Mouse (Mus musculus) heart, embryonic 15.5 days (tissue): Measurements from ENCODE around the gene Ndufb8. TPM values are rescaled to one million over a fixed set of nuclear protein-coding genes. Genes with fewer than 3 reads are reported as not detected.

Experiments used
- ATAC-seq: fragments of 200-750 bp; cut with Nextera tagmentation; replicated peaks from 2 replicates; pipeline ENCODE4 v1.8.0; 2017; ENCODE audit warnings: low read depth, moderate TSS enrichment; ENCODE audit not compliant: insufficient number of reproducible peaks, insufficient read depth, low FRiP score
- H3K27ac ChIP-seq: fragments of 300-500 bp; sonication (generic); 2 replicates; pipeline ENCODE4 v1.5.1; 2015; ENCODE audit warnings: mild to moderate bottlenecking, inconsistent platforms
- H3K27me3 ChIP-seq: fragments of 300-500 bp; sonication (generic); 2 replicates; pipeline ENCODE4 v1.6.1; 2015; ENCODE audit warnings: inconsistent platforms
- H3K36me3 ChIP-seq: fragments of 300-500 bp; sonication (generic); 2 replicates; pipeline ENCODE4 v1.6.1; 2015; ENCODE audit warnings: mild to moderate bottlenecking, inconsistent platforms
- H3K4me1 ChIP-seq: fragments of 300-500 bp; sonication (generic); replicated peaks from 2 replicates; pipeline ENCODE4 v1.6.1; 2015; ENCODE audit warnings: inconsistent platforms
- H3K4me2 ChIP-seq: fragments of 300-500 bp; sonication (generic); 2 replicates; pipeline ENCODE4 v1.6.1; 2015; ENCODE audit warnings: inconsistent platforms, mild to moderate bottlenecking, moderate library complexity
- H3K4me3 ChIP-seq: fragments of 300-500 bp; sonication (generic); 2 replicates; pipeline ENCODE4 v1.5.1; 2015; ENCODE audit warnings: mild to moderate bottlenecking, inconsistent platforms
- H3K9ac ChIP-seq: fragments of 300-500 bp; sonication (generic); 2 replicates; pipeline ENCODE4 v1.6.1; 2015; ENCODE audit warnings: mild to moderate bottlenecking, inconsistent platforms
- H3K9me3 ChIP-seq: fragments of 300-500 bp; sonication (generic); replicated peaks from 2 replicates; pipeline ENCODE4 v1.6.1; 2016; ENCODE audit warnings: inconsistent platforms
- WGBS: fragments of 180-500 bp; shearing (Covaris S2); methylation state at CpG from one replicate; pipeline ENCODE4 v1.1.7; 2015; ENCODE audit warnings: mixed read lengths; 5-methylcytosine and 5-hydroxymethylcytosine counted together
- polyA plus RNA-seq: library from polyadenylated mRNA; unstranded; fragments of >200 nt; fragmentation: Nextera tagmentation; extraction: Ambion mirVana; gene quantifications from 2 replicates; pipeline ENCODE4 v1.2.1, GENCODE M21; 2015

The Ndufb8 gene
- polyA plus RNA-seq: 947 and 1,069 TPM in 2 replicates

DNA sequence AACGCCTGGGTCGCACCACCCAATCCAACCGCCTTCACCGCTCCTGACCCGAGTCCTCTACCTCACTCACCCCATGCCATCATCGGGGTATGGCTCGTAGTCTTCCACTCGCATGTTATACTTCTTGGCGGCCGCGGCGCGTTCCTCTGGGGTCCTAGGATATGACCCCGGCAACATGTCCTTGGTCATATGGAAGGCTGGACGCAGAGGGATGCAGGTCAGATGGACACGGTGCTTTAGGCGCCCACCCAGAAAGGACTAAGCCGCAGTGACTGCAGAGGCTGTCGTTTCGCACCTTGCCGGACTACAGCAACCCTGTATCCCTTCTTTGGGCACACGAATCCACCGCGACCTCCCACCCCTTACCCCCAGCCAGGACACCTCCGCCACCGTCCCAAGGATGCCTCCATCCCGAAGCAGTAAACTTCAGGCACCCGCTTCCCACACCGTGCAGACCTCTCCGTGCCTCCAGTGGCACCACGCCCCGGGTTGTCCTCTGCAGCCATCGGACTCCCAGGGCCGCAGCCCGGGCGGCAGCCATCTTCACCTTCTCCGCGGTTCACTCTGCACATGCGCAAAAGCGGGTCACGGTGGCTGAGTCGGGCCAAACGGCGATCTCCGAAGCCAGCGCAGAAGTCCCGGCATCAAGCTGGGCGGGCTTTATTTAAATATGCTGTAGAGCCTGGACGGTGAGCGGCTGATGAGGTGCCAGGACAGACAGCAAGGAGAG is at the start of gene Ndufb8:
Gene Ndufb8, minus strand, starts transcription at position 580 of the 730 bp plus-strand sequence.
- Histone ChIP-seq H3K4me3 (peak within 1 kb of the TSS; percentile 73), H3K9ac (peak within 1 kb of the TSS; percentile 82), H3K36me3 (peaks cover 36% of the 10 kb centered on the region), H3K9me3 (no peaks in the 10 kb centered on the region), H3K27me3 (0 out of 2 replicates have a peak, but pooled peaks cover 4% of the 10 kb centered on the region), H3K27ac (peak within 1 kb of the TSS; percentile 80), H3K4me1 (peaks cover 12% of the 10 kb centered on the region), H3K4me2 (peak within 1 kb of the TSS; percentile 81)
- under 1% methylated on average over 50 of the region's 50 CpGs for WGBS
- peak; percentile 86 for ATAC-seq

- Histone ChIP-seq H3K9me3 (no peaks in the 10 kb centered on the region), H3K9ac (no peak overlapping the region), H3K27me3 (peaks cover 19% of the 10 kb centered on the region), H3K36me3 (no peaks in the 10 kb centered on the region), H3K4me3 (no peak overlapping the region), H3K4me1 (no peaks in the 10 kb centered on the region), H3K27ac (no peak overlapping the region), H3K4me2 (no peak overlapping the region)
- ATAC-seq: no peak
- WGBS: 94% methylated on average over 14 of the region's 14 CpGs
Measured at GRCm38 (mm10) chr19:44594180-44594579, 38.9 kb upstream of the Ndufb8 start.

- Histone ChIP-seq H3K4me2 (no peak overlapping the region), H3K9me3 (no peaks in the 10 kb centered on the region), H3K4me1 (no peaks in the 10 kb centered on the region), H3K9ac (no peak overlapping the region), H3K27ac (no peak overlapping the region), H3K27me3 (peaks cover 24% of the 10 kb centered on the region), H3K4me3 (no peak overlapping the region), H3K36me3 (no peaks in the 10 kb centered on the region)
- 69% methylated on average over 6 of the region's 6 CpGs for whole genome bisulfite sequencing
- no peak for ATAC-seq
Measured at GRCm38 (mm10) chr19:44591638-44592037, 36.4 kb upstream of the Ndufb8 start.

DNA sequence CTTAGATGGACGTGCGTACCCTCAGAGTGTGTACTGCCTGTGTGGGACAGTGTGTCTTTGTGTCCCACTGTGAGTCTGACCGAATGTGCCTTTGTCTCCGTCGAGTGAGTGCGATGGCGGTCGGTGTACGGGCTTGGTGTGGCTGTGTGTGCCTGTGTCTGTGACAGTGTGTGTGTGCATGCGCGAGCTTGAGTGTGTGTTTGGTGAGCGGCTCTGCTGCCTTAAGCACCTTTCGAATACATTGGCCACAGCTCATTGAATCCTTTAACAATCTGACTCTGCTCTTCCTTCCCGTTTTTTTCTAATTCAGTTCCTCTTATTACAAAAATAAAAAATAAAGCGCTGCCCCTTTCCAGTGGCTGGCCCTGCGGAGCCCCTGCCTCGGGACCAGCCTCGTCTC is 35.8 kb upstream of the Ndufb8 start:
- H3K9ac ChIP-seq: no peak overlapping the region
- ATAC-seq: no peak
- no peak overlapping the region for H3K4me2 ChIP-seq
- no peak overlapping the region for H3K27ac ChIP-seq
- no peak overlapping the region for H3K4me3 ChIP-seq
- H3K36me3 ChIP-seq: no peaks in the 10 kb centered on the region
- no peaks in the 10 kb centered on the region for H3K9me3 ChIP-seq
- no peaks in the 10 kb centered on the region for H3K4me1 ChIP-seq
- peaks cover 28% of the 10 kb centered on the region for H3K27me3 ChIP-seq
- 82% methylated on average over 18 of the region's 18 CpGs for WGBS

DNA sequence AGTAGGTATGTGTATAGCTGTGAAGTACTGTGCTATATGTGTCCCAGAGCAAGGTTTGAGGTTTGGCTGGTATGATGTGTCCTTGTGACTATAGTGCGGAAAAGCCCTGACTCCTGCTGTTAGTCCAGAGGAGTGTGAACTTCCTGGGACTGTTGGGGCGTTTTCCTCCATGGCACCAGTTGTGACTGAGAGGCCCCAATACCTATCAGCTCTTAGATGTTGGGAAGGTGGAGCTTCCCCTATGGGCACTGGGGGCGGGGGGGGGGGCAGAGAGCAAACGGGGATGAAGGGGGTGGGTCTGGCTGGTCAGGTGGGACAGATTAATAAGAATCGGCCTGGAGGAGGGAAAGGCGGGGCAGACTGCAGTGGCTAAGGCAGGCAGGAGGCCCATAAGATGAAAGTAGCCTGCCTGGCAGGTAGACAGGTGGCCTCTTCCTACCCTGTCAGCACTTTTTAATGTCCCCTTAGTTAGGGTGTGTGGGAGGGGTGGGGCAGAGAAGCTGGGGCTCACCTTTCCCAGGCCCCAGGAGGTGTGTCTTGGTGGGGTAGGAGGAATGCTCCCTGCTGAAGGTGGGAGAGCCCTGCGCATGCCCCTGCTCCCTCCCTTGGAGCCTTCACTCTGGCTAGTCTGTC is 34.5 kb upstream of the Ndufb8 start:
- Histone ChIP-seq H3K4me1 (no peaks in the 10 kb centered on the region), H3K9me3 (no peaks in the 10 kb centered on the region), H3K4me2 (no peak overlapping the region), H3K4me3 (no peak overlapping the region), H3K27me3 (peaks cover 40% of the 10 kb centered on the region), H3K27ac (no peak overlapping the region), H3K9ac (no peak overlapping the region), H3K36me3 (no peaks in the 10 kb centered on the region)
- ATAC-seq: no peak
- 43% methylated on average over 7 of the region's 7 CpGs for WGBS

- Histone ChIP-seq H3K4me2 (no peak overlapping the region), H3K27me3 (peaks cover 56% of the 10 kb centered on the region)
- no peak for ATAC-seq
Measured at GRCm38 (mm10) chr19:44588036-44588435, 32.8 kb upstream of the Ndufb8 start.

DNA sequence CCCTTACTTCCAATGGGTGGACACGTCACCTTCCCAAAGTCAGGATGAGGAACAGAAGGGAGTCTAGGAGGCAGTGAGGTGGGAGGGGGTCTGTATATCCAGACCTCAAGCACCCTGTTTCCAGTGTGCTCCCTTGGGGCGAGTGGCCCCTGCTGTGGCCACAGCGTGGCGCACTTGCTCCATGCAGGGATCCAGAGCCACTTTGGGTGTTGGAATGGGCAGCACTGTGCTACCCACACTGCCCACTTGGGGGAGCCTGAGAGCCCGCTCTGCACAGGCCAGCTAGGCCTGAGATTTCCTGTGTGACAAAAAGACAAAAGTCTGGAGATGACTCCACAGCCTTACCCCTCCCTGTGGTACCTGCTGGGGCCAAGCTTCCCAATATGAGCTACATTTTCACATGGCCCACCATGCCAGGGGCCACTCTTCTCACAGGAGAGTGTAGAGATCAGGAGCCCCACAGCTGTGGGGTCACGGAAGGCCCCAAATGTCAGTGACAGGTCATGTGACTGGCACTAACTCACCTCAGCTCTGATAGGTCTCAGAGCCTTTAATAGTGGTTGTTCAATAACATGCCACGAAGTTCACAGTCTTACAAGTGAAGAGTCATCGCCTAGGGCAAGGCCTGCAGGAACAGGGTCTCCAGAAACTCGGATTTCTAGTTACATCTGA is 27.5 kb upstream of the Ndufb8 start:
- H3K9me3 ChIP-seq: no peaks in the 10 kb centered on the region
- 36% methylated on average over 9 of the region's 9 CpGs for WGBS
- H3K36me3 ChIP-seq: no peaks in the 10 kb centered on the region
- H3K4me2 ChIP-seq: no peak overlapping the region
- H3K4me3 ChIP-seq: no peak overlapping the region
- no peak overlapping the region for H3K9ac ChIP-seq
- ATAC-seq: peak; percentile 61
- no peaks in the 10 kb centered on the region for H3K4me1 ChIP-seq
- peaks cover 58% of the 10 kb centered on the region for H3K27me3 ChIP-seq
- no peak overlapping the region for H3K27ac ChIP-seq

More at GRCm38 (mm10) chr19:44588036-44588435, 32.8 kb upstream of the Ndufb8 start:
- WGBS: 32% methylated on average over 4 of the region's 4 CpGs
- Histone ChIP-seq H3K9me3 (no peaks in the 10 kb centered on the region), H3K27ac (no peak overlapping the region), H3K4me3 (no peak overlapping the region), H3K9ac (no peak overlapping the region), H3K4me1 (no peaks in the 10 kb centered on the region), H3K36me3 (no peaks in the 10 kb centered on the region)

GRCm38 (mm10) chr19:44582103-44582502 is 26.9 kb upstream of the Ndufb8 start:
- no peaks in the 10 kb centered on the region for H3K4me1 ChIP-seq
- H3K4me3 ChIP-seq: no peak overlapping the region
- no peak for ATAC-seq
- no peaks in the 10 kb centered on the region for H3K36me3 ChIP-seq
- peaks cover 52% of the 10 kb centered on the region for H3K27me3 ChIP-seq
- H3K9ac ChIP-seq: no peak overlapping the region
- no peaks in the 10 kb centered on the region for H3K9me3 ChIP-seq
- no peak overlapping the region for H3K27ac ChIP-seq
- no peak overlapping the region for H3K4me2 ChIP-seq
- 84% methylated on average over 10 of the region's 10 CpGs for WGBS

DNA sequence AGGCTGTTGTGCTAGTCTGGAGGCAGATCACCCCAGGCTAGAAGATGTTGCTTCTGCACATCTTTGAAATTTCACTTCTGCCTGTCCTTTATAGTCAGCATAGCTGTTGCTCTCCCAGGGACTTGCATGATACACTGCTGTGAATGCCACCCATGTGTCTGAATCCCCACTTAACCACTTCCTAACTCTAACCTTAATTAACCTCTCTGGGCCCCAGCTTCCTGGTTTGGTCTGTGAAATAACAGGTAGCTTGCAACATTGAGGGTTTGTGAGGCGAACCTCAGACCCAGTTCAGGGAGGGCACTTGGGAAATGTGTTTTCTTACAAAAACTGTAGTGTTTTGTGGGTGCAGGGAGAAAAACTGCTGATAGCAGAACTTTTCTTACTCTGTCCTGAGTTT is 22.8 kb upstream of the Ndufb8 start:
- H3K9ac ChIP-seq: no peak overlapping the region
- peaks cover 12% of the 10 kb centered on the region for H3K27me3 ChIP-seq
- peaks cover 12% of the 10 kb centered on the region for H3K36me3 ChIP-seq
- no peak overlapping the region for H3K4me3 ChIP-seq
- no peak overlapping the region for H3K4me2 ChIP-seq
- no peaks in the 10 kb centered on the region for H3K4me1 ChIP-seq
- WGBS: 71% methylated on average over 1 of the region's 1 CpGs
- no peak overlapping the region for H3K27ac ChIP-seq
- ATAC-seq: no peak
- H3K9me3 ChIP-seq: no peaks in the 10 kb centered on the region

GRCm38 (mm10) chr19:44576275-44576674 is 21.0 kb upstream of the Ndufb8 start:
- H3K27me3 ChIP-seq: peaks cover 4% of the 10 kb centered on the region
- H3K4me1 ChIP-seq: no peaks in the 10 kb centered on the region
- no peak overlapping the region for H3K4me3 ChIP-seq
- H3K36me3 ChIP-seq: peaks cover 30% of the 10 kb centered on the region
- ATAC-seq: no peak
- H3K27ac ChIP-seq: no peak overlapping the region
- H3K9me3 ChIP-seq: no peaks in the 10 kb centered on the region
- no peak overlapping the region for H3K9ac ChIP-seq
- no peak overlapping the region for H3K4me2 ChIP-seq
- 60% methylated on average over 7 of the region's 7 CpGs for WGBS

DNA sequence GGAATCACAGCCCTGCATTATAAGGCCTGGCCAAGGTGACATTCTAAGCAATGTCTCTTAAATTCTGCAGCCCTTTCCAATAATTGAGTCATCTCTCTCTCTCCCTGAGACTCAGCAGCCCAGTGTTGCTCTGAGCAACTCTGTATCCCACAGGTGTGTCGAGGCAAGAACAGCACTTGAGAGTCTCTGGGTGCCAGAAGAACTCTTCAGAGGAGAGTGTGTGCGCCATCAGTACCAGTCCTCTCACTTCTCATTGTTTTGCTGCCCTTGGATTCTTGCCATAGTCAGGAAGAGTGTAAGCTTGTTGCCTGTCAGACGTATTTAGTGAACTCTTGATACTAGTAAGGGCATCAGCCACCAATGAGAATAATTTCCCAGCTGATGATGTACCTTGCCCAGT is 12.5 kb upstream of the Ndufb8 start:
- no peak overlapping the region for H3K4me2 ChIP-seq
- no peaks in the 10 kb centered on the region for H3K27me3 ChIP-seq
- no peak overlapping the region for H3K9ac ChIP-seq
- H3K4me1 ChIP-seq: peaks cover 19% of the 10 kb centered on the region
- no peak overlapping the region for H3K27ac ChIP-seq
- H3K36me3 ChIP-seq: peaks cover 80% of the 10 kb centered on the region
- 83% methylated on average over 3 of the region's 3 CpGs for WGBS
- H3K9me3 ChIP-seq: no peaks in the 10 kb centered on the region
- H3K4me3 ChIP-seq: no peak overlapping the region
- ATAC-seq: no peak
